Mouse (Mus musculus) stomach, postnatal 0 days (tissue): ENCODE results near the gene Atp10a.

Experiments
- CTCF ChIP-seq: IDR thresholded peaks from 2 replicates; pipeline ENCODE4 v1.5.1; 2016; ENCODE audit warnings: antibody characterized with exemption, low read depth, mild to moderate bottlenecking, moderate library complexity
- EP300 ChIP-seq: optimal IDR thresholded peaks from 2 replicates; pipeline ENCODE3; 2016; ENCODE audit warnings: antibody characterized with exemption

- TF ChIP-seq EP300 (no peak), CTCF (no peak)
Measured at GRCm38 (mm10) chr7:58787585-58787984, 131.6 kb downstream of the Atp10a start.
